Mouse (Mus musculus) hindbrain, embryonic 14.5 days (tissue): ENCODE measurements around the gene Btd. TPM values are rescaled to one million over a fixed set of nuclear protein-coding genes. Genes with fewer than 3 reads are reported as not detected.

Source experiments
- ATAC-seq: fragments of 200-750 bp; cut with Nextera tagmentation; 2 replicates; pipeline ENCODE4 v1.8.0; 2017; ENCODE audit warnings: moderate number of reproducible peaks, mild to moderate bottlenecking, moderate TSS enrichment, moderate library complexity; ENCODE audit not compliant: low FRiP score
- DNase-seq: peaks from one replicate; pipeline ENCODE4 v3.0.0-alpha.2; 2015; ENCODE audit warnings: low spot score
- H3K27ac ChIP-seq: fragments of 300-500 bp; sonication (generic); 2 replicates; pipeline ENCODE4 v1.5.1; 2014; ENCODE audit warnings: mild to moderate bottlenecking, moderate library complexity
- H3K27me3 ChIP-seq: fragments of 300-500 bp; sonication (generic); 2 replicates; pipeline ENCODE4 v1.6.1; 2014; ENCODE audit warnings: mild to moderate bottlenecking, low read length, mixed read lengths; ENCODE audit not compliant: control insufficient read depth, insufficient read depth
- H3K36me3 ChIP-seq: fragments of 300-500 bp; sonication (generic); replicated peaks from 2 replicates; pipeline ENCODE4 v1.6.1; 2014; ENCODE audit not compliant: control insufficient read depth, insufficient read depth
- H3K4me1 ChIP-seq: fragments of 300-500 bp; sonication (generic); replicated peaks from 2 replicates; pipeline ENCODE4 v1.6.1; 2014; ENCODE audit warnings: antibody characterized with exemption, low read length, mixed read lengths; ENCODE audit not compliant: control insufficient read depth, insufficient read depth
- H3K4me2 ChIP-seq: fragments of 300-500 bp; sonication (generic); replicated peaks from 2 replicates; pipeline ENCODE4 v1.6.1; 2014; ENCODE audit warnings: mild to moderate bottlenecking, moderate library complexity
- H3K4me3 ChIP-seq: fragments of 300-500 bp; sonication (generic); replicated peaks from 2 replicates; pipeline ENCODE4 v1.5.1; 2014; ENCODE audit warnings: mild to moderate bottlenecking, low read length
- H3K9ac ChIP-seq: fragments of 300-500 bp; sonication (generic); 2 replicates; pipeline ENCODE4 v1.6.1; 2014
- H3K9me3 ChIP-seq: fragments of 300-500 bp; sonication (generic); 2 replicates; pipeline ENCODE4 v1.6.1; 2016; ENCODE audit warnings: low read length; ENCODE audit not compliant: control insufficient read depth
- WGBS: fragments of 180-500 bp; shearing (Covaris S2); extraction: QIAGEN DNeasy Blood & Tissue Kit; methylation state at CpG from one replicate; pipeline ENCODE4 v1.1.7; 2014; 5-methylcytosine and 5-hydroxymethylcytosine counted together
- polyA plus RNA-seq: library from polyadenylated mRNA; unstranded; fragments of >200 nt; fragmentation: Nextera tagmentation; extraction: Ambion mirVana; gene quantifications from 2 replicates; pipeline ENCODE4 v1.2.1, GENCODE M21; 2014

Gene Btd
- polyA plus RNA-seq, 1 experiment from 2014 or later: 20.3 TPM

DNA sequence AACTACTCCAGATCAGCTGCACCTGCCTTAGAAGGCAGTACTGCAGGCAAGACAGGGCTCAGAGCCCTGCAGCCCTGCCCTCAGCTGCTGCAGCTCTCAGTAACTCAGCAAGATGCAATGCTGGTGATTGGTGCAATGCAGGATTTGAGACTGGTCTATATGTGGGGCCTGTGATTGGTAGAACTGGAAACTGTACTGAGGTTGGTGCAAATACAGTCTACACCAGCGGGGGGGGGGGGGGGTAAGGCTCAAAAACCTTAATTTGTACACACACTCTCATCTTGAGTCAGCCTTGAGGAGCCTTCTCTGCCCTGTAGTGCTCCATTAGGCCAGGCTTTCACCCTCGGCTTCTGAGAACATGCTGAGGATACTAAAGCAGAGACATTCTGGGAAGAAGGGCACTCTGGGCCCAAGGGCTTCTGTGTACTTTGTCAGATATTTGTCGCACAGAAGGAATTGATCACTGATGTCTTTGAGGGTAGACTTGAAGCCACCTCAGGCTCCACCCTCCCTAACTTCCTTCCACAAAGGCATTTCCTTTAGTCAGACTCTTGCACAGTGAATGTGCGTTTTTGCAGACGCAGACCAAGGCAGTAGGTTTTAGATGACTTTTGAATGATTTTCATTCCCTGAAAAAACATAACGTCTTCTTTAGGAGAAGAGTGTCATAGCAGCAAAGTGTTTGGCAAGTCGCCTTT is 43.7 kb downstream of the Btd start:
- WGBS: 78% methylated on average over 7 of the region's 7 CpGs
- ATAC-seq: no peak
- Histone ChIP-seq H3K4me1 (no peaks in the 10 kb centered on the region), H3K4me2 (no peak overlapping the region), H3K4me3 (no peak overlapping the region), H3K9me3 (no peaks in the 10 kb centered on the region), H3K36me3 (no peaks in the 10 kb centered on the region), H3K9ac (no peak overlapping the region), H3K27me3 (no peaks in the 10 kb centered on the region), H3K27ac (no peak overlapping the region)
- DNase-seq: no peak

- no peak for DNase-seq
- no peak overlapping the region for H3K4me3 ChIP-seq
- no peaks in the 10 kb centered on the region for H3K9me3 ChIP-seq
- H3K27ac ChIP-seq: no peak overlapping the region
- H3K9ac ChIP-seq: no peak overlapping the region
- H3K36me3 ChIP-seq: no peaks in the 10 kb centered on the region
- ATAC-seq: no peak
- H3K27me3 ChIP-seq: no peaks in the 10 kb centered on the region
- H3K4me2 ChIP-seq: no peak overlapping the region
- H3K4me1 ChIP-seq: no peaks in the 10 kb centered on the region
- WGBS: 92% methylated on average over 10 of the region's 10 CpGs
Measured at GRCm38 (mm10) chr14:31685680-31686079, 44.9 kb downstream of the Btd start.

DNA sequence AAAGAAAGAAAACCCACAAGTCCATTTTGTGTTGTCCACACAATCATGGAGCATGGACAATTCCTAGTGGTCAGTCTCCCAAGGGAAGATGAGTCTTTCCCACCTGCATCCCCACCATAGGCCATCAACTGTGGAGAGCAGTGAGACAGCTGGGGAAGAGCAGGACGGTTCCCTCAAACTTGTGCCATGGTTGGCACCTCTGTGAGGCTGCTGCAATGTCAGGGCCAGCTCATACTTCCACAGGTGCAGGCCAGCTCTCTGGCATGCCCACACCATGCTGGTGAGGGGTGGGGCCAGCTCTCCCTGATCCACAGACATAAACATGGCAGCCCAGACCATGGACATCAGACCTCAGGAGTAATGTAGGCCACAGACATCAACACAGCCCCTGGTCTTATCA is 45.4 kb downstream of the Btd start:
- no peak for ATAC-seq
- Histone ChIP-seq H3K4me1 (no peaks in the 10 kb centered on the region), H3K36me3 (no peaks in the 10 kb centered on the region), H3K27ac (no peak overlapping the region), H3K9ac (no peak overlapping the region), H3K4me2 (no peak overlapping the region), H3K9me3 (no peaks in the 10 kb centered on the region), H3K4me3 (no peak overlapping the region), H3K27me3 (no peaks in the 10 kb centered on the region)
- 96% methylated on average over 1 of the region's 1 CpGs for WGBS
- no peak for DNase-seq

DNA sequence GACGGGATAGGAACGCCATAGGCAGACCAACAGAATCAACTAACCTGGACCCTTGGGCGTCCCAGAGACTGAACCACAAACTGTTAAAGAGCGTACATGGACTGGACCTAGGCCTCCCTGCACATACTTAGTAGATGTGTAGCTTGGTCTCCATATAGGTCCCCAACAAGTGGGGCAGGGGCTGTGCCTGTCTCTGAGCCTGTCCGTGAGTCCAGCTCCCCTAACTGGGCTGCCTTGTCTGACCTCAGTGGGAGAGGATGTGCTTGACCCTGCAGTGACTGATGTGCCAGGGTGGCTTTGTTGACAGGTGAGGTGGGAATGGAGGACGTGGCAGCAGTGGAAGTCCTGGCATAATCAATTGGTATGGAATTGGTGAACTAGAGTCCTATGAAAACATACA is 51.7 kb downstream of the Btd start:
- Histone ChIP-seq H3K36me3 (peaks cover 10% of the 10 kb centered on the region), H3K9ac (no peak overlapping the region), H3K4me2 (no peak overlapping the region), H3K27me3 (no peaks in the 10 kb centered on the region), H3K27ac (no peak overlapping the region), H3K9me3 (no peaks in the 10 kb centered on the region), H3K4me3 (no peak overlapping the region), H3K4me1 (no peaks in the 10 kb centered on the region)
- ATAC-seq: no peak
- 89% methylated on average over 6 of the region's 6 CpGs for WGBS
- DNase-seq: no peak

GRCm38 (mm10) chr14:31696206-31696984 is 55.6 kb downstream of the Btd start:
- Histone ChIP-seq H3K36me3 (peaks cover 41% of the 10 kb centered on the region), H3K4me1 (no peaks in the 10 kb centered on the region), H3K9me3 (no peaks in the 10 kb centered on the region), H3K27ac (no peak overlapping the region), H3K9ac (no peak overlapping the region), H3K4me3 (no peak overlapping the region), H3K27me3 (no peaks in the 10 kb centered on the region), H3K4me2 (no peak overlapping the region)
- no peak for DNase-seq
- 92% methylated on average over 9 of the region's 9 CpGs for WGBS
- no peak for ATAC-seq

- DNase-seq (no peak), ATAC-seq (no peak)
- no peaks in the 10 kb centered on the region for H3K27me3 ChIP-seq
- H3K9ac ChIP-seq: no peak overlapping the region
- no peak overlapping the region for H3K27ac ChIP-seq
- no peak overlapping the region for H3K4me3 ChIP-seq
- WGBS: 92% methylated on average over 3 of the region's 3 CpGs
- H3K9me3 ChIP-seq: no peaks in the 10 kb centered on the region
- no peaks in the 10 kb centered on the region for H3K4me1 ChIP-seq
- H3K36me3 ChIP-seq: peaks cover 46% of the 10 kb centered on the region
- no peak overlapping the region for H3K4me2 ChIP-seq
Measured at GRCm38 (mm10) chr14:31696985-31697303, 56.1 kb downstream of the Btd start.

GRCm38 (mm10) chr14:31697346-31697745 is 56.5 kb downstream of the Btd start:
- WGBS: 89% methylated on average over 3 of the region's 3 CpGs
- no peak overlapping the region for H3K4me3 ChIP-seq
- H3K4me1 ChIP-seq: no peaks in the 10 kb centered on the region
- H3K4me2 ChIP-seq: no peak overlapping the region
- no peak for DNase-seq
- H3K36me3 ChIP-seq: peaks cover 50% of the 10 kb centered on the region
- H3K27me3 ChIP-seq: no peaks in the 10 kb centered on the region
- H3K9me3 ChIP-seq: no peaks in the 10 kb centered on the region
- ATAC-seq: no peak
- no peak overlapping the region for H3K27ac ChIP-seq
- no peak overlapping the region for H3K9ac ChIP-seq

DNA sequence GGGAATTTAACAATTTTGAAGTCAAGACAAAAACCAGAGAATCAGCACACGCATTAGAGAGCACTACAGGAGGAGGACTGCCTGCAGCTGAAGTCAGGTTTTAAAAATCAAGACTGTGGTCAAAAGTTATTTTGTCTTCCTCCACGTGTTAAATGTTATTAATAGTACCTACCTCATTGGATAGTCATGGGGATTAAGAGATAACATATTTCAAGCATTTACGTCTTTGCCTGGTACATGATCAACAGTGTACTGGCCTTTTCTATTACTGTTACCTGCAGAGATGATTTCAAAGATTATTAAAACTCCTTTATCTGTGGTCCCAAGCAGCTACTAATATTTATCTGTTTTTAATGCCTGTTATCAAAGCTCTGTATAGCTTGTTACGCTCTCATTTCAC is 56.9 kb downstream of the Btd start:
- Histone ChIP-seq H3K36me3 (peaks cover 54% of the 10 kb centered on the region), H3K27ac (no peak overlapping the region), H3K9ac (no peak overlapping the region), H3K9me3 (no peaks in the 10 kb centered on the region), H3K4me3 (no peak overlapping the region), H3K27me3 (no peaks in the 10 kb centered on the region), H3K4me1 (no peaks in the 10 kb centered on the region), H3K4me2 (no peak overlapping the region)
- ATAC-seq: no peak
- no peak for DNase-seq
- 91% methylated on average over 4 of the region's 4 CpGs for WGBS

- no peak for DNase-seq
- no peak for ATAC-seq
- H3K36me3 ChIP-seq: peaks cover 80% of the 10 kb centered on the region
- H3K4me1 ChIP-seq: no peaks in the 10 kb centered on the region
- no peak overlapping the region for H3K4me3 ChIP-seq
- WGBS: 92% methylated on average over 2 of the region's 2 CpGs
- H3K27ac ChIP-seq: no peak overlapping the region
- H3K4me2 ChIP-seq: no peak overlapping the region
- no peak overlapping the region for H3K9ac ChIP-seq
- H3K9me3 ChIP-seq: no peaks in the 10 kb centered on the region
- no peaks in the 10 kb centered on the region for H3K27me3 ChIP-seq
Measured at GRCm38 (mm10) chr14:31700376-31700775, 59.5 kb downstream of the Btd start.
